Mouse (Mus musculus) telencephalon, adult 2 months (tissue): ENCODE measurements around the gene Prickle4.
"Not testable (repeated sequence)": the region's sequence is repeated elsewhere in the genome, so short reads cannot be mapped to it uniquely, and the experiment has no call there.

ENCODE experiments used
- DNase-seq: peaks from one replicate; pipeline ENCODE4 v3.0.0-alpha.2; 2011; ENCODE audit warnings: low read depth, low spot score

The Prickle4 gene

GRCm38 (mm10) chr17:47669166-47669565, 25.4 kb downstream of the Prickle4 start:
- DNase-seq = no peak

- DNase-seq = no peak
Observed at GRCm38 (mm10) chr17:47664474-47664873, 30.1 kb downstream of the Prickle4 start.

- no peak for DNase-seq
Observed at GRCm38 (mm10) chr17:47663009-47663713, 31.4 kb downstream of the Prickle4 start.

DNA sequence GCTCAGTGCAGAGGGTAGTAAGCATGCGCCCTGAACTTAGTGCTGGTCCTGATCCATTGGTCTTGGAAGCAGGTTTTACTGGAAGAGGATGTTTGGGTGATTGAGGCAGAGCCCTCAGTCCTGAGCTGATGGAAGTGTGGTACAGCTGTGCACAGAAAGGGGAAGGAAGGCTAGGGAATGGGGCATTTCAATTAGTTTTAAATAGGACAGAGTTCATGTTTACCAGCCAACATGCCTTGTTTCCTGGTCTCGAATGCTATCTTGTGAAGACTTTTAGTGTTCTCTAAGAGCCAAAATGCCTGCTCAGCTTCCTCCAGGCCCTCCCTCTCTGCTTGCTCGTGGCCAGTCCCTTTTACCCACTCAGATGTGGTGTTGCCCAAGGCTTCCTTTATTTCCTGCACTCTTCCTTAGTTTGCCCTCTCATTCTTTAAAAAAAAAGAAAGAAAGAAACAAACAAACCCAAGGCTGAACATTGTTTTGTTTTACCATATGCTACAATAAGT, 35.7 kb downstream of the Prickle4 start:
- DNase-seq = no peak

DNA sequence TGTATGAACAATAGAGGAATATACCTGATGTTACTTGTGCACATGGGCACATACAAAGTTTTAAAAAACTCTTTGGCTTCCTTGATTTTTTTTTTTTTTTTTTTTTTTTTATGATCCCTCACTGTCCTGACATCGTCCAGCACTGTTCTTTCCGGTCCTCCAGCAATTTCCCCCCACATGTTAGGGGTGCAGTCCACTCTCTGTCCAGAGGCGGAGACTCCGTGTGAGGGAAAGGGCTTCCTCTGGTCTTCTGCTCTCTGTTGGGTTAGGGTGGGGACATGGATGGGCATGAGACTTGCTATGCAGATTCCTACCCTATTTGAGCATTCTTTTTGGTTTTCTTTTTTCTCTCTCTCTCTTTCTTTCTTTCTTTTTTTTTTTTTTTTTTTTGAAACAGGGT, 36.6 kb downstream of the Prickle4 start:
- no peak for DNase-seq

GRCm38 (mm10) chr17:47655697-47656096, 38.8 kb downstream of the Prickle4 start:
- no peak for DNase-seq

- DNase-seq = not testable (repeated sequence)
Observed at GRCm38 (mm10) chr17:47654346-47654745, 40.2 kb downstream of the Prickle4 start.

DNA sequence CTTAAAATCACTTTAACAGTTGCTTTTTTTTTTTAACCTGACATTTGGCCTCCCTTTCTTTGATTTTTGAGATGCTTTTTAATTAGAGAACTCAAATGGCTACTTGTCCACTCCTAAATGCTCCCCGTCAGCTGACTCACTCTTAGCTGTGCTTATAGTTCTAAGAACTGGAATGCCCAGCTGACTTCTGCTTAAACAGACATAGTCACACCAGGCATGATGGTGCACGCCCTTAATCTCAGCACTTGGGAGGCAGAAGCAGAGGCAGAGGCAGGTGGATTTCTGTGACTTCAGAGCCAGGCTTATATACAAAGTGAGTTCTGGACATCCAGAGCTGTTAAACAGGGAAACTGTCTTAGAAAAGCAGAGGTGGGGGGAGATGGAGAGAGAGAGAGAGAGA, 42.6 kb downstream of the Prickle4 start:
- no peak for DNase-seq

DNA sequence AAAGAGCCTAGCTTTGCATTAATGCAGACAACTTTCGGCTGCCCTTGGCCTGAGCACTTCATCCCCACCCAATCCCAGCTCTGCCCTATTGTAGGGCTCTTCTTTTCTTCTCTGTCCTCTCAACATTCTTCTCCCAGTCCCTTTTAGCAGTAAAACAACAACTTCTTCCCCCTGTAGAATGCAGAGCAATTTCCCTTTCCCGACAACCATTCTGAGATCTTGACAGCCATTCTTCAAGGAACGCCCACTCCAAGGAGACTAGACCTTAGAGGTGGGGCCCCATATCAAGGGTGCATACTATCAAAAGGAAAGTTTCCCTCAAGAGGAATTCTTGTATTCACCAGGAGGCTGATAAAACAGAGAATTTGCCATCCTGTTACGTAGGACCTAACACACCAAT, 45.6 kb downstream of the Prickle4 start:
- no peak for DNase-seq

DNA sequence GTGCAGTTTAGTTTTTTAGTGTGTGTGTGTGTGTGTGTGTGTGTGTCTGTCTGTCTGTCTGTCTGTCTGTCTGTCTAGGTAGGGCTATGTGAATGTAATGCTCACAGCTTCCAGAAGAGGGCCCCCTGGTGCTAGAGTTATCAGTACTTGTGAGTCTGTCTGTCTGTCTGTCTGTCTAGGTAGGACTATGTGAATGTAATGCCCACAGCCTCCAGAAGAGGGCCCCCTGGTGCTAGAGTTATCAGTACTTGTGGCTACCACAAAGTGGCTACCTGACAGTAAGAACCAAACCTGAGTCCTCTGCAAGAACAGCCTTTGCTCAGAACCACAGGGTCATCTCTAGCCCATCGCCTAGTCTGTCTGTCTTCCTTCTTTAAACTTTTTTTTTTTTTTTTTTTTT, 47.9 kb downstream of the Prickle4 start:
- no peak for DNase-seq

- no peak for DNase-seq
Observed at GRCm38 (mm10) chr17:47642992-47643391, 51.5 kb downstream of the Prickle4 start.
